Mouse (Mus musculus): ENCODE data around the gene Uba52.

Uba52 gene

GRCm38 (mm10) chr8:70459636-70460035 lies 51.0 kb downstream of the Uba52 start:
- in situ Hi-C loops (cut with MseI, MboI), result no loop called here

- in situ Hi-C loops (cut with MseI, MboI), result no loop called here
These were observed 52.1 kb downstream of the Uba52 start for GRCm38 (mm10) chr8:70458462-70458861.
